Mouse (Mus musculus): Measurements from ENCODE around the gene Cd2bp2. TPM values are rescaled to one million over a fixed set of nuclear protein-coding genes. Genes with fewer than 3 reads are reported as not detected.

The Cd2bp2 gene
- total and polyA plus RNA-seq, 2 experiments from 2014 or later: 26.9 to 39.3 TPM

DNA sequence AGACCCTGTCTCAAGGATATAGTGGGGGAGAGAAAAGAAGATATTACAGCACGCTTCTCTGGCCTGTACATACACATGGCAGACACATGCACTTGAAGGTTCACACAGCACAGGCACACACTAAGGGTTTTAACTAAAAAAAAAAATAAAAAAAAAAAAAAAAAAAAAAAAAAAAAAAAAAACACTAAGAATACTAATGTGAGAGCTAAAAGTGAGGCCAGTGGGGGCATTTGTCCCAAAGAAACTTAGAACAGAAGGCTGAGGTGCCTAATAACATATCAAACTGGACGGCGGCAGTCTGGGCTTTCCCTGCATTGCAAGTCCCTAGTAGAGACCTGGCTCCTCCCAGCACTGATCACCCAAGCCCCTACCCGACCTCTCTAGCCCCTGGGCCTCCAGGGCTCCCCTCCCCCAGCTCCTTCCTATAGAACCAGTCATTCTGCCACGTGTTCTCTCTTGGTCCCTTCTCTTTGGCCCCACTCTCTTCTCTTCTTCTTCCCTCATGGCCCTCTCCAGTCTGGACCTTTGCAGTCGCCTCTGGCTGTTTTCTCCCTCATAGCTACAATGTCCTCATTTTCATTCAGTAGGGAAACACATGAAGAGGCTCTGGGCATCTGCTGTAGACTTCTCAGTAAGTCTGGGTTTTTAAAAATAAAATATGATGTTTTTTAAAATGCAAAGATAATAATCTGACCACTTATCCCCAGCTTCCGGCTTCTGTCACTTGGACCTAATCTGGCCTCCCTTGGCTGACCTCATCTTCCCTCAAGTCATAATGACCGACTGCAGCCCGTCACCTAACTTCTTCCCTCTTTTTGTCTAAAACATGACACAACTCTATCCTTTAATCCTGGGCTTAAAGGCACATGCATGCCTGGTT is 50.2 kb downstream of the Cd2bp2 start:
- TF ChIP-seq EP300 (IDR thresholded peaks at IDR 0.05; ENCODE audit: low read depth) (no peak), CTCF (IDR thresholded peaks at IDR 0.05; ENCODE audit: low read depth) (no peak)
- no peak overlapping the region for H3K27ac ChIP-seq (ENCODE audit: low read depth)
- no peak for DNase-seq (ENCODE audit: low spot score)
- no peaks in the 10 kb centered on the region for H3K4me1 ChIP-seq (ENCODE audit: control insufficient read depth, insufficient read depth)
- no peak overlapping the region for H3K4me2 ChIP-seq (ENCODE audit: low read depth, low read length)
- no peak overlapping the region for H3K9ac ChIP-seq (replicated peaks; ENCODE audit: low read depth, low read length)
- H3K4me3 ChIP-seq (ENCODE audit: low read depth, low read length): no peak overlapping the region
- whole genome bisulfite sequencing: 52% methylated on average over 9 of the region's 9 CpGs
- no peak for ATAC-seq (ENCODE audit: insufficient read depth, low read depth)
- H3K27me3 ChIP-seq (ENCODE audit: control insufficient read depth, insufficient read depth, low read length): no peaks in the 10 kb centered on the region
- no peaks in the 10 kb centered on the region for H3K36me3 ChIP-seq (replicated peaks; ENCODE audit: control insufficient read depth, insufficient read depth, low read length)
- no peaks in the 10 kb centered on the region for H3K9me3 ChIP-seq (replicated peaks; ENCODE audit: control insufficient read depth, low read length)

DNA sequence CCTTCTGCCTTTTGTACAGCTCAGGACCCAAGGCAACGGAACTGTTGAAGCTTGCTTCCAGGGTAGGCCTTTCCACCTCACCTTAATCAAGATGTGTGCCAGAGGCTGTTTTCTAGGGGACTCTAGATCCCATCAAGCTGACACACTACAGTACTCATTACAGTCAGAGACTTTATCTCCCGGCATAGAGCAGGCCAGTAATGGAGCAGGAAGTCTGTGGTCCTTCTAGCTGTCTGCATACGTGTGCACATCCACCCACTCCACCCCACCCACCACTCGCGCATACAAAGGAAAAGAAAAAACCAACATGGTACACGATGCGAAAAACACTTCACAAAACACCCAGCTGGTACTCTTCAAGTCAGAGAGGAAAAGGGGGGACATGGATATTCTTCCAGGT is 51.4 kb downstream of the Cd2bp2 start:
- Histone ChIP-seq H3K27ac (ENCODE audit: low read depth) (no peak overlapping the region), H3K9ac (replicated peaks; ENCODE audit: low read depth, low read length) (no peak overlapping the region), H3K36me3 (replicated peaks; ENCODE audit: control insufficient read depth, insufficient read depth, low read length) (no peaks in the 10 kb centered on the region), H3K4me2 (ENCODE audit: low read depth, low read length) (no peak overlapping the region), H3K4me1 (ENCODE audit: control insufficient read depth, insufficient read depth) (no peaks in the 10 kb centered on the region), H3K4me3 (ENCODE audit: low read depth, low read length) (no peak overlapping the region), H3K27me3 (ENCODE audit: control insufficient read depth, insufficient read depth, low read length) (no peaks in the 10 kb centered on the region), H3K9me3 (replicated peaks; ENCODE audit: control insufficient read depth, low read length) (no peaks in the 10 kb centered on the region)
- ATAC-seq (ENCODE audit: insufficient read depth, low read depth): no peak
- DNase-seq (ENCODE audit: low spot score): no peak
- WGBS: 59% methylated on average over 7 of the region's 7 CpGs
- no peak for TF ChIP-seq CTCF (IDR thresholded peaks at IDR 0.05; ENCODE audit: low read depth)
- TF ChIP-seq EP300 (IDR thresholded peaks at IDR 0.05; ENCODE audit: low read depth): no peak

DNA sequence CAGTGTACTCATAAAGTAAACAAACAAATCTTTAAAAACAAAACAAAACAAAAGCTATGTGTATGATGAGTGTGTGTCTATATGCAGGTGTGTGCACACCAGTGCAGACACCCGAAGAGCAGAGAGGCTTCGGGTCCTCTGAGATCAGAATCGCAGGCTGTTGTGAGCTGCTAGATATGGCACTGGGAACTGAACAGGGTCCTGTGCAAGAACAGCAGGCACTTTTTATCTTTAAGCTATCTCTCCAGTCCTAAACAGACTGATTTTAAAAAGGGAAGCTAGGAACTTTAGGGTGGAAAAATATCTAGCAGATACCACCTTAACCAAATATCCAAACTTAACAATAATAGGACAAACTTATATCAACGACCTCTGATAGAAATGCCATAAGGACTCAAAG is 53.2 kb downstream of the Cd2bp2 start:
- WGBS: 79% methylated on average over 4 of the region's 4 CpGs
- Histone ChIP-seq H3K36me3 (replicated peaks; ENCODE audit: control insufficient read depth, insufficient read depth, low read length) (no peaks in the 10 kb centered on the region), H3K27me3 (ENCODE audit: control insufficient read depth, insufficient read depth, low read length) (no peaks in the 10 kb centered on the region), H3K4me1 (ENCODE audit: control insufficient read depth, insufficient read depth) (no peaks in the 10 kb centered on the region), H3K9me3 (replicated peaks; ENCODE audit: control insufficient read depth, low read length) (no peaks in the 10 kb centered on the region), H3K9ac (replicated peaks; ENCODE audit: low read depth, low read length) (no peak overlapping the region), H3K4me2 (ENCODE audit: low read depth, low read length) (no peak overlapping the region), H3K4me3 (ENCODE audit: low read depth, low read length) (no peak overlapping the region), H3K27ac (ENCODE audit: low read depth) (no peak overlapping the region)
- DNase-seq (ENCODE audit: low spot score) (no peak), ATAC-seq (ENCODE audit: insufficient read depth, low read depth) (no peak)
- TF ChIP-seq CTCF (IDR thresholded peaks at IDR 0.05; ENCODE audit: low read depth) (no peak), EP300 (IDR thresholded peaks at IDR 0.05; ENCODE audit: low read depth) (no peak)

DNA sequence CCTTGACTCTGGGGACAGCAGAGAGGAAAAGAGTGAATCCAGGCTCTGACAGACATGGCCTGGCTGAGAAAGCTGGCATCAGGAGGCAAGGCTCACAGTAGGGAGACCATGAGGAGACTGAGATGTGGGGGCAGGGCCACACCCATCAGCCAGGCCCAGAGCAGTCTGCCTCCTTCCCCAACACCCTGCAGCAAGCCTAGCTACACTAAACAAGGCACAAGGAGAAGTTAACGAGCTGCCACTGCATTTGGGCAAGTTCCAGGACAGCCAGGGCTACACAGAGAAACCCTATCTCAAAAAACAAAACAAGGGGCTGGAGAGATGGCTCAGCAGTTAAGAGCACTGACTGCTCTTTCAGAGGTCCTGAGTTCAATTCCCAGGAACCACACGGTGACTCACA is 53.6 kb downstream of the Cd2bp2 start:
- no peak overlapping the region for H3K4me2 ChIP-seq (ENCODE audit: low read depth, low read length)
- H3K9me3 ChIP-seq (replicated peaks; ENCODE audit: control insufficient read depth, low read length): no peaks in the 10 kb centered on the region
- 49% methylated on average over 2 of the region's 2 CpGs for WGBS
- TF ChIP-seq CTCF (IDR thresholded peaks at IDR 0.05; ENCODE audit: low read depth) (no peak), EP300 (IDR thresholded peaks at IDR 0.05; ENCODE audit: low read depth) (no peak)
- DNase-seq (ENCODE audit: low spot score): no peak
- H3K27ac ChIP-seq (ENCODE audit: low read depth): no peak overlapping the region
- H3K27me3 ChIP-seq (ENCODE audit: control insufficient read depth, insufficient read depth, low read length): no peaks in the 10 kb centered on the region
- no peaks in the 10 kb centered on the region for H3K36me3 ChIP-seq (replicated peaks; ENCODE audit: control insufficient read depth, insufficient read depth, low read length)
- no peak for ATAC-seq (ENCODE audit: insufficient read depth, low read depth)
- H3K4me3 ChIP-seq (ENCODE audit: low read depth, low read length): no peak overlapping the region
- H3K4me1 ChIP-seq (ENCODE audit: control insufficient read depth, insufficient read depth): no peaks in the 10 kb centered on the region
- no peak overlapping the region for H3K9ac ChIP-seq (replicated peaks; ENCODE audit: low read depth, low read length)

Other genes with a start within 250 kb of the Cd2bp2 start
- 0.23 TPM in 1 of 2 replicates, not detected in the other for gene Asphd1, start 246.5 kb downstream of the Cd2bp2 start, total RNA-seq (2014; rRNA removed; ENCODE audit: low replicate concordance)
- gene Asphd1, start 246.5 kb downstream of the Cd2bp2 start, polyA plus RNA-seq (2015; fragmentation: Nextera tagmentation; extraction: Ambion mirVana): not detected in 2 replicates
- gene Sez6l2, start 245.5 kb downstream of the Cd2bp2 start, total RNA-seq (2014; rRNA removed; ENCODE audit: low replicate concordance): 8.7 and 14.2 TPM in 2 replicates
- 1.5 and 1.7 TPM in 2 replicates for gene Sez6l2, start 245.5 kb downstream of the Cd2bp2 start, polyA plus RNA-seq (2015; fragmentation: Nextera tagmentation; extraction: Ambion mirVana)
- 135 and 150 TPM in 2 replicates for gene Cdipt, start 220.1 kb downstream of the Cd2bp2 start, total RNA-seq (2014; rRNA removed; ENCODE audit: low replicate concordance)
- 64.0 and 67.5 TPM in 2 replicates for gene Cdipt, start 220.1 kb downstream of the Cd2bp2 start, polyA plus RNA-seq (2015; fragmentation: Nextera tagmentation; extraction: Ambion mirVana)
- 1.8 TPM in 1 of 2 replicates, not detected in the other for gene Cdiptos, start 220.0 kb downstream of the Cd2bp2 start, total RNA-seq (2014; rRNA removed; ENCODE audit: low replicate concordance)
- gene Cdiptos, start 220.0 kb downstream of the Cd2bp2 start, polyA plus RNA-seq (2015; fragmentation: Nextera tagmentation; extraction: Ambion mirVana): 1.2 and 1.5 TPM in 2 replicates
- gene Mvp, start 181.4 kb downstream of the Cd2bp2 start, total RNA-seq (2014; rRNA removed; ENCODE audit: low replicate concordance): 24.2 and 32.5 TPM in 2 replicates
- gene Mvp, start 181.4 kb downstream of the Cd2bp2 start, polyA plus RNA-seq (2015; fragmentation: Nextera tagmentation; extraction: Ambion mirVana): 16.1 and 17.4 TPM in 2 replicates
- not detected in 2 replicates for gene Pagr1b, start 179.6 kb downstream of the Cd2bp2 start, total RNA-seq (2014; rRNA removed; ENCODE audit: low replicate concordance)
- not detected in 2 replicates for gene Pagr1b, start 179.6 kb downstream of the Cd2bp2 start, polyA plus RNA-seq (2015; fragmentation: Nextera tagmentation; extraction: Ambion mirVana)
- not detected in 2 replicates for gene Pagr1a, start 178.7 kb downstream of the Cd2bp2 start, total RNA-seq (2014; rRNA removed; ENCODE audit: low replicate concordance)
- gene Pagr1a, start 178.7 kb downstream of the Cd2bp2 start, polyA plus RNA-seq (2015; fragmentation: Nextera tagmentation; extraction: Ambion mirVana): 21.7 and 44.8 TPM in 2 replicates
- gene Gm42742, start 175.0 kb downstream of the Cd2bp2 start, total RNA-seq (2014; rRNA removed; ENCODE audit: low replicate concordance): 22.8 and 24.8 TPM in 2 replicates
- gene Gm42742, start 175.0 kb downstream of the Cd2bp2 start, polyA plus RNA-seq (2015; fragmentation: Nextera tagmentation; extraction: Ambion mirVana): 5.7 and 44.5 TPM in 2 replicates
- not detected in 2 replicates for gene Prrt2, start 174.8 kb downstream of the Cd2bp2 start, total RNA-seq (2014; rRNA removed; ENCODE audit: low replicate concordance)
- gene Prrt2, start 174.8 kb downstream of the Cd2bp2 start, polyA plus RNA-seq (2015; fragmentation: Nextera tagmentation; extraction: Ambion mirVana): 0.23 and 1.1 TPM in 2 replicates
- 89.0 and 89.3 TPM in 2 replicates for gene Maz, start 169.0 kb downstream of the Cd2bp2 start, total RNA-seq (2014; rRNA removed; ENCODE audit: low replicate concordance)
- gene Maz, start 169.0 kb downstream of the Cd2bp2 start, polyA plus RNA-seq (2015; fragmentation: Nextera tagmentation; extraction: Ambion mirVana): 15.6 and 16.1 TPM in 2 replicates
- gene Kif22, start 153.6 kb downstream of the Cd2bp2 start, total RNA-seq (2014; rRNA removed; ENCODE audit: low replicate concordance): 20.9 and 43.1 TPM in 2 replicates
- gene Kif22, start 153.6 kb downstream of the Cd2bp2 start, polyA plus RNA-seq (2015; fragmentation: Nextera tagmentation; extraction: Ambion mirVana): 22.4 and 22.8 TPM in 2 replicates
- gene Zg16, start 108.7 kb downstream of the Cd2bp2 start, total RNA-seq (2014; rRNA removed; ENCODE audit: low replicate concordance): not detected in 2 replicates
- 0.33 TPM in 1 of 2 replicates, not detected in the other for gene Zg16, start 108.7 kb downstream of the Cd2bp2 start, polyA plus RNA-seq (2015; fragmentation: Nextera tagmentation; extraction: Ambion mirVana)
- gene AI467606, start 104.7 kb downstream of the Cd2bp2 start, total RNA-seq (2014; rRNA removed; ENCODE audit: low replicate concordance): 0.50 and 5.4 TPM in 2 replicates
- 0.89 and 0.94 TPM in 2 replicates for gene AI467606, start 104.7 kb downstream of the Cd2bp2 start, polyA plus RNA-seq (2015; fragmentation: Nextera tagmentation; extraction: Ambion mirVana)
- 0.42 and 2.3 TPM in 2 replicates for gene Qprt, start 73.8 kb downstream of the Cd2bp2 start, total RNA-seq (2014; rRNA removed; ENCODE audit: low replicate concordance)
- gene Qprt, start 73.8 kb downstream of the Cd2bp2 start, polyA plus RNA-seq (2015; fragmentation: Nextera tagmentation; extraction: Ambion mirVana): 0.88 and 1.1 TPM in 2 replicates
- gene Spn, start 58.2 kb downstream of the Cd2bp2 start, total RNA-seq (2014; rRNA removed; ENCODE audit: low replicate concordance): 0.19 and 1.3 TPM in 2 replicates
- 0.10 and 0.18 TPM in 2 replicates for gene Spn, start 58.2 kb downstream of the Cd2bp2 start, polyA plus RNA-seq (2015; fragmentation: Nextera tagmentation; extraction: Ambion mirVana)
- gene Tbc1d10b, start 12.4 kb upstream of the Cd2bp2 start, total RNA-seq (2014; rRNA removed; ENCODE audit: low replicate concordance): 30.2 and 45.3 TPM in 2 replicates
- 9.6 and 10.8 TPM in 2 replicates for gene Tbc1d10b, start 12.4 kb upstream of the Cd2bp2 start, polyA plus RNA-seq (2015; fragmentation: Nextera tagmentation; extraction: Ambion mirVana)
- 22.1 TPM in 1 of 2 replicates, not detected in the other for gene Mylpf, start 12.8 kb upstream of the Cd2bp2 start, total RNA-seq (2014; rRNA removed; ENCODE audit: low replicate concordance)
- 3.2 and 5.4 TPM in 2 replicates for gene Mylpf, start 12.8 kb upstream of the Cd2bp2 start, polyA plus RNA-seq (2015; fragmentation: Nextera tagmentation; extraction: Ambion mirVana)
- gene Zfp553, start 37.0 kb upstream of the Cd2bp2 start, total RNA-seq (2014; rRNA removed; ENCODE audit: low replicate concordance): 11.8 and 18.5 TPM in 2 replicates
- gene Zfp553, start 37.0 kb upstream of the Cd2bp2 start, polyA plus RNA-seq (2015; fragmentation: Nextera tagmentation; extraction: Ambion mirVana): 10.9 and 11.2 TPM in 2 replicates
- gene Sept1, start 37.1 kb upstream of the Cd2bp2 start, total RNA-seq (2014; rRNA removed; ENCODE audit: low replicate concordance): 2.3 and 8.6 TPM in 2 replicates
- 18.7 and 19.4 TPM in 2 replicates for gene Sept1, start 37.1 kb upstream of the Cd2bp2 start, polyA plus RNA-seq (2015; fragmentation: Nextera tagmentation; extraction: Ambion mirVana)
- 38.5 and 43.6 TPM in 2 replicates for gene Zfp771, start 48.2 kb upstream of the Cd2bp2 start, total RNA-seq (2014; rRNA removed; ENCODE audit: low replicate concordance)
- 23.3 and 26.4 TPM in 2 replicates for gene Zfp771, start 48.2 kb upstream of the Cd2bp2 start, polyA plus RNA-seq (2015; fragmentation: Nextera tagmentation; extraction: Ambion mirVana)
- gene Dctpp1, start 64.7 kb upstream of the Cd2bp2 start, total RNA-seq (2014; rRNA removed; ENCODE audit: low replicate concordance): 152 and 165 TPM in 2 replicates
- gene Dctpp1, start 64.7 kb upstream of the Cd2bp2 start, polyA plus RNA-seq (2015; fragmentation: Nextera tagmentation; extraction: Ambion mirVana): 94.2 and 97.1 TPM in 2 replicates
- gene Sephs2, start 78.0 kb upstream of the Cd2bp2 start, total RNA-seq (2014; rRNA removed; ENCODE audit: low replicate concordance): 76.5 and 78.0 TPM in 2 replicates
- gene Sephs2, start 78.0 kb upstream of the Cd2bp2 start, polyA plus RNA-seq (2015; fragmentation: Nextera tagmentation; extraction: Ambion mirVana): 51.8 and 55.7 TPM in 2 replicates
- gene Itgal, start 100.2 kb upstream of the Cd2bp2 start, total RNA-seq (2014; rRNA removed; ENCODE audit: low replicate concordance): 1.7 and 4.0 TPM in 2 replicates
- gene Itgal, start 100.2 kb upstream of the Cd2bp2 start, polyA plus RNA-seq (2015; fragmentation: Nextera tagmentation; extraction: Ambion mirVana): 0.96 and 1.1 TPM in 2 replicates
- gene Zfp768, start 149.5 kb upstream of the Cd2bp2 start, total RNA-seq (2014; rRNA removed; ENCODE audit: low replicate concordance): 46.8 and 54.3 TPM in 2 replicates
- gene Zfp768, start 149.5 kb upstream of the Cd2bp2 start, polyA plus RNA-seq (2015; fragmentation: Nextera tagmentation; extraction: Ambion mirVana): 18.4 and 22.0 TPM in 2 replicates
- gene Zfp747, start 180.0 kb upstream of the Cd2bp2 start, total RNA-seq (2014; rRNA removed; ENCODE audit: low replicate concordance): 5.8 TPM in 2 replicates
- gene Zfp747, start 180.0 kb upstream of the Cd2bp2 start, polyA plus RNA-seq (2015; fragmentation: Nextera tagmentation; extraction: Ambion mirVana): 3.0 and 3.8 TPM in 2 replicates
- gene 9130019O22Rik, start 191.1 kb upstream of the Cd2bp2 start, total RNA-seq (2014; rRNA removed; ENCODE audit: low replicate concordance): 2.4 and 3.2 TPM in 2 replicates
- 2.8 TPM in 2 replicates for gene 9130019O22Rik, start 191.1 kb upstream of the Cd2bp2 start, polyA plus RNA-seq (2015; fragmentation: Nextera tagmentation; extraction: Ambion mirVana)
- gene E430018J23Rik, start 197.6 kb upstream of the Cd2bp2 start, total RNA-seq (2014; rRNA removed; ENCODE audit: low replicate concordance): 12.1 and 24.7 TPM in 2 replicates
- 3.3 and 3.7 TPM in 2 replicates for gene E430018J23Rik, start 197.6 kb upstream of the Cd2bp2 start, polyA plus RNA-seq (2015; fragmentation: Nextera tagmentation; extraction: Ambion mirVana)
- gene Zfp764, start 210.8 kb upstream of the Cd2bp2 start, total RNA-seq (2014; rRNA removed; ENCODE audit: low replicate concordance): 6.4 and 11.3 TPM in 2 replicates
- gene Zfp764, start 210.8 kb upstream of the Cd2bp2 start, polyA plus RNA-seq (2015; fragmentation: Nextera tagmentation; extraction: Ambion mirVana): 3.2 and 3.3 TPM in 2 replicates
- 8.1 and 15.5 TPM in 2 replicates for gene Zfp688, start 226.0 kb upstream of the Cd2bp2 start, total RNA-seq (2014; rRNA removed; ENCODE audit: low replicate concordance)
- gene Zfp688, start 226.0 kb upstream of the Cd2bp2 start, polyA plus RNA-seq (2015; fragmentation: Nextera tagmentation; extraction: Ambion mirVana): 11.3 and 13.4 TPM in 2 replicates